Mouse (Mus musculus): Measurements from ENCODE around the gene Piwil4.
A peak's percentile ranks its signal among the peaks of the same experiment; 100 is the strongest.

Gene Piwil4

DNA sequence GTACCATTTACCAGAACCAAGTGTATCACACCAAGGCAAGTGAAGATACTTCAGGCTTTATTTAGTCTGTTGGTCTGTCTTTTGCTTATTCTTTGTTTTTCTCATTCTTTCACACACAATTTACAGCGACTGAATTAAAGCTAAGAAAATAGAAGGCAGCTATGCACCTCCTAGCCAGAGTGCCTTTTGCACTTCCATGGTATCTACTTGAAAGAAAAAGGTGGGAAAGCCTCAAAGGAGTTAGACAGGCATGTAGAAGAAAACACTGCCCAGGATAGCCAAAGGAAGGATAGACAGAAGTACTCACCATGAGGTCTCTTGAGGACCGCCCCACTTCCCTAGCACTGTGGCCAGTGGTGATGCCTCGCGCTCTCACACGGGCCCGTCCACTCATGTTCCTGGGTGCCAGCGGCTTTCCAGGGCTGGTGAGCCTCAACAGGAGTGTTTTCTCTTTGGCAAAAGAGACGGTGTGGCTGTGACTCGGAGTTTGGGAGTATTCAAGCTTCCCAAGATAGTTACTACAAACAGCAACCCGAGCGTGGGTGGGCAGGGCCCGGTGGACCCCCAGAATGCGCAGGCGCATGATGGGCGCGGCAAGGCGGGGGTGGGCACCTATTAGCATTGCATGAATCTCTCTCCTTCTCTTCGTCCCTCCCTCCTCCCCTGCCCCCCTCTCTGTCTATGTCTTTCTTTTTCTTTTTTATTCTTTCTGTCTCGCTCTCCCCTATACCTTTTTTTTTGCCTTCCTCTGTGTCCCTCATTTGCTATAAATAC, at the start of gene Piwil4:
TSS of gene Piwil4 (minus strand) at position 583 of the 774 bp plus-strand sequence.
- no peak for DNase-seq (ENCODE audit: low spot score in 2 of 2)

DNA sequence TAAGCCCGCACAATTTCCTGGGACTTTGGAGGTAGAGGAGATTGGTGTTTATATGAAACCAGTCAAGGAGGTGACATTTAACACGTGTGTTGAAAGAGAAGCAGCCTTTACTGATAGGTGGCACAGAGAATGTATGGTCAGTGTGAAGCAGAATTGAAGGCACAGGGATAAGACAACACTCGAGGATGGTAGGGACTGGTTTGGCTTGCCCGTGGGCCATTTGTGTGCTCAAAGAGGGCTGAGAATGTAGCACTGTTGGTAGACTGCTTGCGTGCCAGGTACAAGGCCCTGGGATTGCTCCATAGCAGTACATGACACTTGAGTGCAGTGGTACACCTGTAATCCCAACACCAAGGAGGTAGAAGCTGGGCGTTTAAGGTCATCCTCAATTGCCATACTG, 46.8 kb upstream of the Piwil4 start:
- DNase-seq (ENCODE audit: low spot score in 2 of 2), result no peak

- DNase-seq (ENCODE audit: low spot score in 2 of 2), result peak; percentile 85 to 88
Observed at GRCm38 (mm10) chr9:14784039-14785002, 43.8 kb upstream of the Piwil4 start, which contains the start of the genes Mre11a and Ankrd49. Gene Mre11a (plus strand): TSS chr9:14784654. Gene Ankrd49 (minus strand): TSS chr9:14784856.

DNA sequence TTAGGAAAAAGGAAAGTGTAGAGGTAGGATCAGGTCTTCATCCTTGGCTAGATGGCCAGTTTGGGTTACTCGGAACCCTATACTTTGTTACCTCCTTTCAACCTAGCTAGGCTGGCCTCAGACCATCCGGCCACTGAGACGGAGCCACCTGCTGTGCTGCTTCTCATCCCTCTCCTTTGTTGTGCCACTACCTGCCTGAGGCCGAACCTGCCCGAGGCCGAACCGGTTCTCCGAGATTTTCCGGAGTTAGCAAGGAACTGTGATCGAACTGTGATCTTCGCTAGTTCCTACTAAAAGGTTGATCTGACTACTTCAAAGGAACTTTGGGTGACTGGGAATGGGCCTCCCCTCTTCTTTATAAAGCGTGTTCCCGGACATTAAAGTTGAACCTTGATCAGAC, 37.8 kb upstream of the Piwil4 start:
- no peak for DNase-seq (ENCODE audit: low spot score in 2 of 2)

- no peak for DNase-seq (ENCODE audit: low spot score in 2 of 2)
Observed at GRCm38 (mm10) chr9:14773813-14774212, 33.3 kb upstream of the Piwil4 start.

DNA sequence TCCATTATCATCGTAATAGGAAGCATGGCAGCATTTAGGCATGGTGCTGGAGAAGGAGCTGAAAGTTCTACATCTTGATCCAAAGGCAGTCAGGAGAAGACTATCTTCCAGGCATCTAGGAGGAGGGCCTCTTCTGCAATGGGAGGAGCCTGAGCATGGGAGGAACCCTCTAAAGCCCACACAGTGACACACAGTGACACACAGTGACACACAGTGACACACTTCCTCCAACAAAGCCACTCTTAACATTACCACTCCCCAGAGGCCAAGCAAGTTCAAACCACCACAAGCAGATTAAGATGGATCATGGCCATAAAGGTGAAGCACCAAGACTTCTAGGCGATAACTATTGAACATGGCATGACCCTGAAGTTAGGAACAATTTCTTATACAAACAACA, 31.5 kb upstream of the Piwil4 start:
- no peak for DNase-seq (ENCODE audit: low spot score in 2 of 2)

- no peak for DNase-seq (ENCODE audit: low spot score in 2 of 2)
Observed at GRCm38 (mm10) chr9:14770803-14771471, 30.4 kb upstream of the Piwil4 start, which contains the start of gene 1700012B09Rik. Gene 1700012B09Rik (minus strand): TSS chr9:14771030.

DNA sequence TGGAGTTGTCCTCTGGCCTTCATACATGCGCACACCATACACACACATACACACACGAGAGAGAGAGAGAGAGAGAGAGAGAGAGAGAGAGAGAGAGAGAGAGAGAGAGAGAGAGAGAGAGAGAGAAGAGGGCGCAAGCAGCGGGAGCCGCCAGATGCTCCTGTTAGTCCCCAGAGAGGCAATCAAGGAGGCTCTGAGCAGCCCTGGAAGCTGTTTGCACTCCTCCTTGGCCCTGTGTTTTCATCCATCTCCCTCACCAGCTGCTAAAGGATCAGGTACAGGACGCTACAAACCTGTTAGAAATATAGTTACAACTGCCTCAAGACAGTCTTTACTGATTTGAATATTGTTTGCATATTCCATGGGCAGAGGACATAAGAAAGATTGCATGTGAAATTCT, 29.3 kb upstream of the Piwil4 start:
- no peak for DNase-seq (ENCODE audit: low spot score in 2 of 2)

DNA sequence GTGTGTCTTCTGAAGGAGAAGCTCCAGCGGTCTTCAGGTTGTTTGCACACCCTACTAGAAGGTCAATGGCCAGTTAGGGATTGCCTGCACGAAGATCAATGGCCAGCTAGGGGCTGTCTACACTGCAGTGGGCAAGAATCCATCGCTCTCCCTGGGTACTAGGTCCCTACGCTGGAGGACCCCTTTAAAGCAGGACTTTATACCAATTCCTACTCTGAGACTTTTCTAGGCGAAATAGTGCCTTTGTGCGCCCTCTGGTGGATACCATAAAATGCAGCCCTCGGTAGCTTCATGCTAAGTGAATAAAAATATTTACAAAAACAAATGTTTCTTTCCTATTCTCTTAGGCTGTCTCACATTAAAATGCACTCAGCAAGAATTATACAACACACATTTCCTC, 24.2 kb upstream of the Piwil4 start:
- DNase-seq (ENCODE audit: low spot score in 2 of 2), result no peak

- DNase-seq (ENCODE audit: low spot score in 2 of 2), result no peak
Observed at GRCm38 (mm10) chr9:14759261-14759660, 18.7 kb upstream of the Piwil4 start.

DNA sequence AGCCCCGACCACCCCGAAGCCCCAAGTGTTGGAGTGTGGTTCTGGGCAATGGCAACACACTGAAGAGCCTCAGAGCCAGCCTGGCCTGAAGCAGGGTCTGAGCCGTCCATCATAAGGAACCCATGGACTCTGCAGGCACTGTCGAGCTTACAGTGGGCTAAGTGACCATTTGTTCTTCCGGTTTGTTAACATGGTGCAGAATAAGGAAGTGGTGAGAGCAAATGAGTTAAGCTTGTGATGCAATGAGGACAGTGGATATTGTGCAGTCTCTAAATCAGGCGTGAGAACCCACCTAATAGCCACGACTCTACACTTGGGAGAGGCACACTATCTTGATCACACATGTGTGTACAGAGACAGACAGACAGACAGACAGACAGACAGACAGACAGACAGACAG, 18.1 kb upstream of the Piwil4 start:
- no peak for DNase-seq (ENCODE audit: low spot score in 2 of 2)

DNA sequence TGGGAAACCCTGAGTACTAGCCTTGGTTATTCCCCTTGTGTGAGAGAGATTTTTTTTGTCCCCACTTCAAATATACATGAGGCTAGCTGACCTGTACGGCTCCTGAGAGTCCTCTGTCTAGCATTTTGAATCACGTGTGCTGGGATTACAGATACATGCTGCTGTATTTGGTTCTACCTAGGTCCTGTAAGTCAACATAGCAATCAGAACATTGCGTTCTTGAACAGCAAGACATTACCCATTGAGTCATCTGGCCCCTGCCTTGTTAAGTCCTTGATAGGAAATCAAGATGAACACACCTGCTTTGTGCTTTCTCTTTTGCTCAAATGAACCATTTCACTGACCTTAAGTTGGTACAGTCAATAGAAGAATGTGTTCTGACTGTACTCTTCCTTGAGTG, 13.9 kb upstream of the Piwil4 start:
- DNase-seq (ENCODE audit: low spot score in 2 of 2), result no peak

DNA sequence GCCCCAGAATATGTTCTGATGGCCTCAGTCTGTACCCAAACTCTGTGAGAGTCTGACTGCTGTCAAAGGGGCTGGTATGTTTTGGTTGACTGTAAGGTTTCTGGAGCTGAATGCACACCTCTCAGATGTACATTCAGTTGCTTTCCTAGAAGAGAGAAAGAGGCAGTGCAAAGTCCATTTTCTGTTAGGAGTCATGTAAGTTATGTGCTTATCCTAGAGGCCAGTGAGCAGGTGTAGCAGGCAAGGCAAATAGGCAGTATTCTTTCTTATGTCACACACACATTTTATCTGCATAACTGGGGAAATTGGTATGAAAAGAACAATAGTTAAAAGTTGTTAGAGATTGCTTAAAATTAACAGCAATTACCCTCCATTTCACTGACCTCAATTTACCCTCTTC, 13.4 kb upstream of the Piwil4 start:
- DNase-seq (ENCODE audit: low spot score in 2 of 2), result no peak

GRCm38 (mm10) chr9:14752001-14752522, 11.5 kb upstream of the Piwil4 start, which contains the start of gene Fut4:
Gene Fut4 (minus strand): TSS chr9:14752393.
- peak; percentile 55 to 65 for DNase-seq (ENCODE audit: low spot score in 2 of 2)

DNA sequence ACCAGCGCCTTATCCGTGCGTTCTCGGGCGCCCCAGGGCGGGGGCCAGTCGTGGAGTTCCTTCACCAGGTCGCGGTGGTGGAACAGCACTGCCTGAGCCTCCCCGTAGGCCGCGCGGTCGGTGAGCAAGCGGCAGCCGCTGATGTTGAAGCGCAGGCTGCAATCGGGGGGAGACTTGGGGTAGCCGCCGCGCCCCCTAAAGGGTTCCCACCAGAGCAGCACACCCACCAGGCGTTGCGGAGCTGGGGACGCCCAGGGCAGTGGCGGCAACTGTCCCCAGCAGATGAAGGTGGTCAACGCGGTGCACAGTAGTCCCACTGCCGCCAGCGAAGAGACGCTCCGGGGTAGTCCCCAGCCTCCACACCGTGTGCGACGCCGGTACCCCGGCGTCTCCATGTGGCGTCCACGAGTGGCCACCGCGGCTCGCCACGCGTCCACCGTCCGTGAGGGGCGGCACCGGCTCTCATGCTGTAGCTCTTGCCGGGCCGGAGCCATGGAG, 11.0 kb upstream of the Piwil4 start:
- DNase-seq (ENCODE audit: low spot score in 2 of 2), result peak in 1 of 2 experiments; percentile 28

GRCm38 (mm10) chr9:14750901-14751502, 10.5 kb upstream of the Piwil4 start:
- no peak for DNase-seq (ENCODE audit: low spot score in 2 of 2)

GRCm38 (mm10) chr9:14739498-14740150, 909 bp downstream of the Piwil4 start:
- DNase-seq (ENCODE audit: low spot score in 2 of 2), result no peak

GRCm38 (mm10) chr9:14730941-14731541, 9.5 kb downstream of the Piwil4 start:
- no peak for DNase-seq (ENCODE audit: low spot score in 2 of 2)

GRCm38 (mm10) chr9:14728365-14728764, 12.2 kb downstream of the Piwil4 start:
- DNase-seq (ENCODE audit: low spot score in 2 of 2), result no peak

DNA sequence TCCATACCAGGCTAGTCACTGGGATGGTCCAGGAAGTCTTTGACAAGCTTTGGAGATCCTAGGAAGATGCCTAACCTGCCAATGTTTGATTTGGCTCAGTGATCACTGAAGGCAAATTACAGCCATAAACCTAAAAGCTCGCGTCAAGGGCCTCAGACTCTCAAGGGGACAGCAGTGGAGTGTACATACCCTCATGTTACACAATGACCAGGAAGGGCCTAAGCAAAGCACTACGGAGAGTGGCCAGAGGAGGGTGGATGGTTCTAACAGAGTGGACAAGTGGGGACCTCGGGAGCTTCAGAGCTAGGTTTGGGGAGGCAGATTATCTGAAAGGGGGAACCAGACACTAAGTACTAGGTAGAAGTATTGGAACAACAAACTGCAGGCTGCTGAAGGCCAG, 13.9 kb downstream of the Piwil4 start:
- no peak for DNase-seq (ENCODE audit: low spot score in 2 of 2)

Data from urinary bladder, postnatal 4 days (tissue).